Mouse (Mus musculus): ENCODE measurements around the gene 4430402I18Rik. TPM values are rescaled to one million over a fixed set of nuclear protein-coding genes. Genes with fewer than 3 reads are reported as not detected.

Gene 4430402I18Rik
- polyA plus RNA-seq, 1 experiment: 9.3 TPM

DNA sequence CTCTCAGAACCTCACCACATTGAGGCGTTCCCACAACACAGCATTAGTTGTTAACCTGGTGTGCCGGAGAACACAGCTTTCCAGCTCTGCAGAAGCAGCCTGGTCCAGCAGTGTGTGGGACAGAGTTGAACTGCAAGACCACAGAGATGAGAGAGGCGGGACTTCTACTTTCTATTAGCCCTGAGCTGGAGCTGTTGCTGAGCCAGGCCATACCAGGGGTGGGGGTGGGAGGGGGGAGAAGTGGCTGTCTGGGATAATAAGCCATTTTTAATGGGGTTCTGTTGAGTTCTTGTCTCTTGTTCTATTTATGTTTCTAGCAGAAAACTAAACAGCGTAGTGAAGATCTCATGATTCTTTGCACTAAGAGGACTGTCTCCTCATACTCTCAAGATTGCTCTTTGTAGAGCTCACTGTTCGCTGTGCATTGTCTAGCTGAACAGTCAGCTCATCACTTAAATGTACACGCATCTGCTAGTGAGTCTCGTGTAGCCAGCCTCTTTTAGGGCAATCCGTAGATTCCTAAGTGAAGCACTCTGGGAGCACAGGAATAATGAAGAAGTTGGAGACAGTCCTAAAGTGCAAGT is 64.0 kb downstream of the 4430402I18Rik start:
- no peak for DNase-seq (ENCODE audit: extremely low spot score in 1 of 2, low spot score in 1 of 2)

GRCm38 (mm10) chr19:28902806-28903205 is 64.8 kb downstream of the 4430402I18Rik start:
- DNase-seq (ENCODE audit: extremely low spot score in 1 of 2, low spot score in 1 of 2): peak; percentile 69 to 81

- no peak for DNase-seq (ENCODE audit: extremely low spot score in 1 of 2, low spot score in 1 of 2)
Measured at GRCm38 (mm10) chr19:28902111-28902510, 65.5 kb downstream of the 4430402I18Rik start.

- DNase-seq (ENCODE audit: extremely low spot score in 1 of 2, low spot score in 1 of 2): peak in 1 of 2 experiments; percentile 45
Measured at GRCm38 (mm10) chr19:28900771-28901170, 66.8 kb downstream of the 4430402I18Rik start.

- DNase-seq (ENCODE audit: extremely low spot score in 1 of 2, low spot score in 1 of 2): peak in 1 of 2 experiments; percentile 65
Measured at GRCm38 (mm10) chr19:28897497-28897896, 70.1 kb downstream of the 4430402I18Rik start.

GRCm38 (mm10) chr19:28896639-28897038 is 71.0 kb downstream of the 4430402I18Rik start:
- peak in 1 of 2 experiments; percentile 65 for DNase-seq (ENCODE audit: extremely low spot score in 1 of 2, low spot score in 1 of 2)

DNA sequence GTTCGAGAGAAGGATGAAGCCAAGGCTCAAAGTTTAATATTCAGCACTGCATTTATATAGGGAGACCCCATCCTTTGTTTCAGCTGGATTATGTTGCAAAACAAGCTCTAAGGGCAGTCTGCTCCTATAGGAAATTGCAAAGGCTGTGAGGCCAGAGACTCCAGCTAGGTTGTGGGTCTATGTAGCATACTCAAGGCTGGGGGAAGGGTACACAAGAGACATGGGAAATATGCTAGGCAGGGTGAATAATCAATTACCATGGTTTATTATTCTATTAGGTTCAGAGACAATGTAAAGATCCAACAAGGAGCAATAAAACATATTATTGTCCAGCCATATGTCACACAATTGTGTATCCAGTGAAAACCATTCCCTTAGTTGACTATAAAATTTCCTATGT is 75.7 kb downstream of the 4430402I18Rik start:
- DNase-seq (ENCODE audit: extremely low spot score in 1 of 2, low spot score in 1 of 2): no peak

DNA sequence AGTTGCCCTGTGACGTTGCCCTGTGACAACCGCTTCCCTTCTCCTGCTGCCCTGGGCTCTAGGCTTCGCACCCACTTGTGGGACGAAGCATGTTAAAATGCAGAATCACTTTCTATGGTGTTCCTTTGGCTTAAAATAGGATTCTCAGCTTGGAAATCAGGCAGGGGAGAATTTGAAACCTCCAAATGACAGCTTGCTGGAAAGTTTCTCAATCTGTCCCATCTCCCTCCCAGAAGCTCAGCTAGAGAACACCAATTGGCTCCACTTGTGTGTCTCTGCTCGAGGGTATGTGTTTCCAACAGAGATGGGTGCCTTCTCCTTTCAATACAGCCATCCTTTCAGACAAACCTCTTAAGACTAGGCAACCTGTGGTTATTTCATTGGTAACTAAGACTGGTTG is 76.4 kb downstream of the 4430402I18Rik start:
- DNase-seq (ENCODE audit: extremely low spot score in 1 of 2, low spot score in 1 of 2): no peak

GRCm38 (mm10) chr19:28889251-28889650 is 78.3 kb downstream of the 4430402I18Rik start:
- no peak for DNase-seq (ENCODE audit: extremely low spot score in 1 of 2, low spot score in 1 of 2)

DNA sequence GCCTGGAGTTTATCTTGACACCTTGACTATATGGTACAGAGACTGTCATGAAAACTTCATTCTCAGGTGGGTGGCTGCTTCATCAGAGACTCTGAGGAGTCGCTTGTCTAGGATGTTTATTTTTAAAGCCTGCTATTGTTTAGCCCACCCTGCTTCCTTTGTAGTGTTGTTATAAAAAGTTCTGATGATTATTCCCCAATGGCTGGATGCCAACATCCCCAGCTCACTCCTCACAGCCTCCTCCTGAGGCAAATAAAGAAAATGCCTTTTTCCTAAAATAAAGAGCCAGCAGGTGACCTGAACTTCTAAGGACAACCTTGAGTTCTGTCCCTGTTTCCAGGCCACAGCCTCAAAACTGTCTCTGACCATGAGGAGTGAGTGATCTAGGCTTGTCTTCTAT is 79.1 kb downstream of the 4430402I18Rik start:
- DNase-seq (ENCODE audit: extremely low spot score in 1 of 2, low spot score in 1 of 2): no peak

DNA sequence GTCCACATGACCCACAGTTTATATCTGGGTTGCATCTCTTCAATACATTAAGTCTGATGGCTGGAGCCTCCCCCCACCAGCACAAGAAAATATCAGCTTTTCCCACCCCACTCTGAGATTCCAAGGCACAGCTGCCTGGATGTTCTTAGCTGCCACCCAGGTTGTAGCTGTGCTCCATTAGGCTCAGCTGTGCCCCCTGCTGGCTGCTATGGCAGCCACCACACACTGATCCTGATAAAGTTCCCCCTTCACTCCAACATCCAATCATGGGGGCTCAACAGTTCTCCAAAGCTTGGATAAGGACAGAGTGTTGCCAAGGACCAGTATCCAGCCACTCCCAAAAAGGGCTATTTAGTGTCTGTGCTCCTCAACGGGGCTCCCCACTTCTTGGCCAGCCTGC is 84.5 kb downstream of the 4430402I18Rik start:
- peak in 1 of 2 experiments; percentile 56 for DNase-seq (ENCODE audit: extremely low spot score in 1 of 2, low spot score in 1 of 2)

DNA sequence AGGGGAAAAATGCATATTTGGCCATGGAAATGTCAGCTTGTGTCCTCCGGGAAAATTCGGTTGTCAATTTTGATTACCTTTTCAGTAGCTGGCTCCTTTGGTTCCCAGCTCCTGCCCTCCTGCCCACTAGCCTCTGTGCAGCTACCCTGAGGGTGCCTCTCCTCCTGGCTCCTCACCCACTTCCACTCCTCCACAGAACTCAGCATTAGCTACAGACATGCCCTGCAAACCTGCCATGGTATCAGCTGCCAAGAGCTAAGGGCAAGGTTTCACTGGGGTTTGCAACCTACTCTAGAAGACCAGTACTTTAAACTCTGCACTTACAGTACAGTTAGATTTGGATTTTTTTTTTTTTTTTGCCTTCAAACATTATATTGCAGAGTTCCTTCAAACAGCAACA is 88.1 kb downstream of the 4430402I18Rik start:
- no peak for DNase-seq (ENCODE audit: extremely low spot score in 1 of 2, low spot score in 1 of 2)

DNA sequence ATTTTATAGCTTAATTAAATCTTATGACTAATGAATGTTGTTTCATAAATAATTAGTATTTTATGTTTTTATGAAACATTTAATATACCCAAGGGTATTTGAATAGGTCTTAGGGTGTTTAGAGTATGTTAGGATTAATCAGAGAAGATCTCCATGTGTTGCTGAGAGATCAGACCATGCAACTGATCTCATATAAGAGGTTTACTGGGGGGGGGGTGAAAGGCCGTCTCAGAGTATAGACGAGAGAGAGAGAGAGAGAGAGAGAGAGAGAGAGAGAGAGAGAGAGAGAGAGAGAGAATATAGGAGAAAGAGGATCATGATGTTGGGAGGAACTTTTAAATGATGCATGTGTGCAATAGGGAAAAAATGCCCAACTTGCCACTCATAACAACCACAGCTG is 97.2 kb downstream of the 4430402I18Rik start:
- no peak for DNase-seq (ENCODE audit: extremely low spot score in 1 of 2, low spot score in 1 of 2)

GRCm38 (mm10) chr19:28869251-28869855 is 98.2 kb downstream of the 4430402I18Rik start:
- DNase-seq (ENCODE audit: extremely low spot score in 1 of 2, low spot score in 1 of 2): no peak

DNA sequence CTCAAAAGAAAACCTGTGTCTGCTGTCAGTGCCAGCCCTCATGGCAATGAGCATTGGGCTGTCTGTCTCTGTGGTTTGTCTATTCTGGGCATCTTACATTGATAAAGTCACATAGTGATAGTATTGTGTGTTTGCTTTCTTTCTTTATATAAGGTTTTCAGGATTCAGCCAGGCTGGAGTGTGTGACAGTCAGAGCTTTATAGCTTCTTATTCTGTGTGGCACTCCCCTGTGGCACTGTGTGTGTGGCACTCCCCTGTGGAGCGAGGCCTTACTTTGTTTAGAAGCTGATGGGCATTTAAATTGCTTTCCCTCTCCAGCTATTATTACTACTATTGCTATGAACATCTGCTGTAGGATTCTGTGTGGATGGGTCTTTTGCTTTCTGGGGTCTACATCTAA is 102.1 kb downstream of the 4430402I18Rik start:
- DNase-seq (ENCODE audit: extremely low spot score in 1 of 2, low spot score in 1 of 2): no peak

GRCm38 (mm10) chr19:28864981-28865380 is 102.6 kb downstream of the 4430402I18Rik start:
- no peak for DNase-seq (ENCODE audit: extremely low spot score in 1 of 2, low spot score in 1 of 2)

GRCm38 (mm10) chr19:28863626-28864025 is 104.0 kb downstream of the 4430402I18Rik start:
- DNase-seq (ENCODE audit: extremely low spot score in 1 of 2, low spot score in 1 of 2): no peak

GRCm38 (mm10) chr19:28860246-28860645 is 107.4 kb downstream of the 4430402I18Rik start:
- DNase-seq (ENCODE audit: extremely low spot score in 1 of 2, low spot score in 1 of 2): no peak

DNA sequence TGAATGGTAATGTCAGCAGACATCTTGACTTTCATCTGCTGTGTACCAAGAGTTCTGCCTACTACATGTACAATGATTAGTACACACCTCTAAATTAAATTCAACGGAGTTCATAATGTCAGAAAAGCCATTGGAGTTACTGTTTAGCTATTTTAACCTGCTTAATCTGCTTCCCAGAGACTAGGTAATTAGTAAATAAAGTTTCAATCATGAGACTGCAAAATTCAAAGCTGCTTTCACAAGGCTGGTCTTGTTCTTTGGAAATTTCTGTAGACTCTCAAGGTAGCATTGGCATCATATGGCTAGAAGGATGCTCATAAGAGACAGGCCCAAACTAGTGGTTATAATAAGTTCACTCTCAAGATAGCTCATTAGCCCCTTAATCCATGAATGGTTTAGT is 112.8 kb downstream of the 4430402I18Rik start:
- DNase-seq (ENCODE audit: extremely low spot score in 1 of 2, low spot score in 1 of 2): no peak

- no peak for DNase-seq (ENCODE audit: extremely low spot score in 1 of 2, low spot score in 1 of 2)
Measured at GRCm38 (mm10) chr19:28852001-28852400, 115.6 kb downstream of the 4430402I18Rik start.

GRCm38 (mm10) chr19:28850510-28850909 is 117.1 kb downstream of the 4430402I18Rik start:
- no peak for DNase-seq (ENCODE audit: extremely low spot score in 1 of 2, low spot score in 1 of 2)

GRCm38 (mm10) chr19:28844946-28845710 is 122.5 kb downstream of the 4430402I18Rik start:
- DNase-seq (ENCODE audit: extremely low spot score in 1 of 2, low spot score in 1 of 2): peak in 1 of 2 experiments; percentile 54

All from frontal cortex, adult 2 months (tissue).